Mouse (Mus musculus) neural tube, postnatal 0 days (tissue): ENCODE results near the gene Alkbh4. TPM values are rescaled to one million over a fixed set of nuclear protein-coding genes. Genes with fewer than 3 reads are reported as not detected.

ENCODE experiments used
- microRNA-seq: library from miRNA; unstranded; fragments of <30 nt; microRNA quantifications from one replicate; pipeline ENCODE4, GENCODE M21; 2016
- polyA plus RNA-seq: library from polyadenylated mRNA; unstranded; fragments of >200 nt; fragmentation: Nextera tagmentation; extraction: Ambion mirVana; gene quantifications from 2 replicates; pipeline ENCODE4 v1.2.1, GENCODE M21; 2015

Alkbh4 gene
- polyA plus RNA-seq = 15.2 and 17.8 TPM in 2 replicates

GRCm38 (mm10) chr5:136135571-136136291, at the start of gene Alkbh4, which contains the start of gene Lrwd1:
Alkbh4 (plus strand) TSS chr5:136136146.
Lrwd1 (minus strand) TSS chr5:136136074.

GRCm38 (mm10) chr5:136115891-136116783, 19.8 kb upstream of the Alkbh4 start, which contains the start of gene Polr2j:
Polr2j (plus strand) TSS chr5:136116631.

GRCm38 (mm10) chr5:136170512-136171362, 34.8 kb downstream of the Alkbh4 start, which contains the start of gene Orai2:
Orai2 (minus strand) TSS chr5:136170713.

Small RNAs within 50 kb of the gene (microRNA-seq; reads per million reads assigned to microRNA genes)
- not detected for gene Mir7035

Other genes with a start within 250 kb of the Alkbh4 start
- 39.9 and 63.0 TPM in 2 replicates for gene Hspb1, start 248.2 kb upstream of the Alkbh4 start, polyA plus RNA-seq
- gene Ywhag, start 201.5 kb upstream of the Alkbh4 start, polyA plus RNA-seq = 658 and 779 TPM in 2 replicates
- gene Ssc4d, start 161.6 kb upstream of the Alkbh4 start, polyA plus RNA-seq = 2.6 and 3.0 TPM in 2 replicates
- 0.34 and 0.45 TPM in 2 replicates for gene Zp3, start 156.0 kb upstream of the Alkbh4 start, polyA plus RNA-seq
- 15.7 and 18.5 TPM in 2 replicates for gene Dtx2, start 141.3 kb upstream of the Alkbh4 start, polyA plus RNA-seq
- 0.04 TPM in 1 of 2 replicates, not detected in the other for gene Upk3b, start 97.7 kb upstream of the Alkbh4 start, polyA plus RNA-seq
- 0.14 TPM in 1 of 2 replicates, not detected in the other for gene Upk3bl, start 81.7 kb upstream of the Alkbh4 start, polyA plus RNA-seq
- gene Rasa4, start 52.2 kb upstream of the Alkbh4 start, polyA plus RNA-seq = 17.8 and 20.2 TPM in 2 replicates
- 237 and 239 TPM in 2 replicates for gene Polr2j, start 19.5 kb upstream of the Alkbh4 start, polyA plus RNA-seq
- gene Lrwd1, start 72 bp upstream of the Alkbh4 start, polyA plus RNA-seq = 17.4 and 18.3 TPM in 2 replicates
- 57.6 and 58.3 TPM in 2 replicates for gene Orai2, start 34.6 kb downstream of the Alkbh4 start, polyA plus RNA-seq
- gene Prkrip1, start 62.8 kb downstream of the Alkbh4 start, polyA plus RNA-seq = 52.6 and 53.3 TPM in 2 replicates
- gene Sh2b2, start 110.4 kb downstream of the Alkbh4 start, polyA plus RNA-seq = 19.9 and 20.7 TPM in 2 replicates